Mouse (Mus musculus): ENCODE measurements around the gene Lexm. TPM values are rescaled to one million over a fixed set of nuclear protein-coding genes. Genes with fewer than 3 reads are reported as not detected.
A peak's percentile ranks its signal among the peaks of the same experiment; 100 is the strongest.

Lexm gene
- total and polyA plus RNA-seq, 2 experiments from 2014 or later = not detected

GRCm38 (mm10) chr4:106599415-106599814, 17.6 kb downstream of the Lexm start:
- ATAC-seq (ENCODE audit: low FRiP score) (no peak), DNase-seq (ENCODE audit: low spot score) (no peak)
- Histone ChIP-seq H3K9me3 (ENCODE audit: low read length) (no peaks in the 10 kb centered on the region), H3K27me3 (ENCODE audit: insufficient read depth, low read length) (no peaks in the 10 kb centered on the region), H3K4me2 (ENCODE audit: low read depth, low read length, poor library complexity, severe bottlenecking) (no peak overlapping the region), H3K9ac (replicated peaks; ENCODE audit: low read length, poor library complexity, severe bottlenecking) (no peak overlapping the region), H3K36me3 (ENCODE audit: insufficient read depth, low read length) (no peaks in the 10 kb centered on the region), H3K4me3 (ENCODE audit: low read depth, low read length) (no peak overlapping the region), H3K27ac (ENCODE audit: low read depth, low read length) (no peak overlapping the region), H3K4me1 (ENCODE audit: insufficient read depth, low read length) (no peaks in the 10 kb centered on the region)
- peak; percentile 27; the same call in 1 of the 2 replicates for TF ChIP-seq CTCF (IDR thresholded peaks at IDR 0.05)
- 63% methylated on average over 1 of the region's 1 CpGs for WGBS

- Histone ChIP-seq H3K4me3 (ENCODE audit: low read depth, low read length) (no peak overlapping the region), H3K27ac (ENCODE audit: low read depth, low read length) (no peak overlapping the region)
- TF ChIP-seq CTCF (IDR thresholded peaks at IDR 0.05) = no peak
These were observed 19.3 kb downstream of the Lexm start for GRCm38 (mm10) chr4:106597741-106598140.

GRCm38 (mm10) chr4:106597055-106597454, 20.0 kb downstream of the Lexm start:
- no peak for TF ChIP-seq CTCF (IDR thresholded peaks at IDR 0.05)

More at GRCm38 (mm10) chr4:106597741-106598140, 19.3 kb downstream of the Lexm start:
- Histone ChIP-seq H3K27me3 (ENCODE audit: insufficient read depth, low read length) (no peaks in the 10 kb centered on the region), H3K4me2 (ENCODE audit: low read depth, low read length, poor library complexity, severe bottlenecking) (no peak overlapping the region), H3K4me1 (ENCODE audit: insufficient read depth, low read length) (no peaks in the 10 kb centered on the region), H3K36me3 (ENCODE audit: insufficient read depth, low read length) (no peaks in the 10 kb centered on the region), H3K9ac (replicated peaks; ENCODE audit: low read length, poor library complexity, severe bottlenecking) (no peak overlapping the region), H3K9me3 (ENCODE audit: low read length) (no peaks in the 10 kb centered on the region)
- ATAC-seq (ENCODE audit: low FRiP score) (no peak), DNase-seq (ENCODE audit: low spot score) (no peak)
- 79% methylated on average over 4 of the region's 4 CpGs for WGBS

GRCm38 (mm10) chr4:106596200-106596599, 20.8 kb downstream of the Lexm start:
- Histone ChIP-seq H3K27ac (ENCODE audit: low read depth, low read length) (no peak overlapping the region), H3K4me3 (ENCODE audit: low read depth, low read length) (no peak overlapping the region), H3K9me3 (ENCODE audit: low read length) (no peaks in the 10 kb centered on the region), H3K4me1 (ENCODE audit: insufficient read depth, low read length) (no peaks in the 10 kb centered on the region), H3K36me3 (ENCODE audit: insufficient read depth, low read length) (no peaks in the 10 kb centered on the region), H3K4me2 (ENCODE audit: low read depth, low read length, poor library complexity, severe bottlenecking) (no peak overlapping the region), H3K27me3 (ENCODE audit: insufficient read depth, low read length) (no peaks in the 10 kb centered on the region), H3K9ac (replicated peaks; ENCODE audit: low read length, poor library complexity, severe bottlenecking) (no peak overlapping the region)
- DNase-seq (ENCODE audit: low spot score) (no peak), ATAC-seq (ENCODE audit: low FRiP score) (no peak)
- 62% methylated on average over 3 of the region's 3 CpGs for WGBS
- peak; percentile 43 for TF ChIP-seq CTCF (IDR thresholded peaks at IDR 0.05)

More at GRCm38 (mm10) chr4:106597055-106597454, 20.0 kb downstream of the Lexm start:
- H3K27ac ChIP-seq (ENCODE audit: low read depth, low read length) = no peak overlapping the region
- DNase-seq (ENCODE audit: low spot score) = no peak
- ATAC-seq (ENCODE audit: low FRiP score) = no peak
- no peak overlapping the region for H3K4me2 ChIP-seq (ENCODE audit: low read depth, low read length, poor library complexity, severe bottlenecking)
- no peak overlapping the region for H3K9ac ChIP-seq (replicated peaks; ENCODE audit: low read length, poor library complexity, severe bottlenecking)
- no peaks in the 10 kb centered on the region for H3K27me3 ChIP-seq (ENCODE audit: insufficient read depth, low read length)
- 79% methylated on average over 9 of the region's 9 CpGs for WGBS
- no peak overlapping the region for H3K4me3 ChIP-seq (ENCODE audit: low read depth, low read length)
- no peaks in the 10 kb centered on the region for H3K36me3 ChIP-seq (ENCODE audit: insufficient read depth, low read length)
- no peaks in the 10 kb centered on the region for H3K4me1 ChIP-seq (ENCODE audit: insufficient read depth, low read length)
- H3K9me3 ChIP-seq (ENCODE audit: low read length) = no peaks in the 10 kb centered on the region

GRCm38 (mm10) chr4:106593636-106594035, 23.4 kb downstream of the Lexm start:
- 56% methylated on average over 7 of the region's 7 CpGs for WGBS
- no peak overlapping the region for H3K27ac ChIP-seq (ENCODE audit: low read depth, low read length)
- no peak for DNase-seq (ENCODE audit: low spot score)

GRCm38 (mm10) chr4:106590871-106591270, 26.2 kb downstream of the Lexm start:
- Histone ChIP-seq H3K9me3 (ENCODE audit: low read length) (no peaks in the 10 kb centered on the region), H3K4me1 (ENCODE audit: insufficient read depth, low read length) (no peaks in the 10 kb centered on the region), H3K4me2 (ENCODE audit: low read depth, low read length, poor library complexity, severe bottlenecking) (no peak overlapping the region), H3K27ac (ENCODE audit: low read depth, low read length) (no peak overlapping the region), H3K36me3 (ENCODE audit: insufficient read depth, low read length) (peaks cover 28% of the 10 kb centered on the region), H3K4me3 (ENCODE audit: low read depth, low read length) (no peak overlapping the region), H3K27me3 (ENCODE audit: insufficient read depth, low read length) (no peaks in the 10 kb centered on the region), H3K9ac (replicated peaks; ENCODE audit: low read length, poor library complexity, severe bottlenecking) (no peak overlapping the region)
- TF ChIP-seq CTCF (IDR thresholded peaks at IDR 0.05) = no peak
- WGBS = 92% methylated on average over 9 of the region's 9 CpGs
- DNase-seq (ENCODE audit: low spot score) (no peak), ATAC-seq (ENCODE audit: low FRiP score) (no peak)

More at GRCm38 (mm10) chr4:106593636-106594035, 23.4 kb downstream of the Lexm start:
- H3K36me3 ChIP-seq (ENCODE audit: insufficient read depth, low read length) = 0 out of 2 replicates have a peak, but pooled peaks cover 4% of the 10 kb centered on the region
- H3K4me2 ChIP-seq (ENCODE audit: low read depth, low read length, poor library complexity, severe bottlenecking) = no peak overlapping the region
- no peaks in the 10 kb centered on the region for H3K27me3 ChIP-seq (ENCODE audit: insufficient read depth, low read length)
- H3K9me3 ChIP-seq (ENCODE audit: low read length) = no peaks in the 10 kb centered on the region
- no peak overlapping the region for H3K9ac ChIP-seq (replicated peaks; ENCODE audit: low read length, poor library complexity, severe bottlenecking)
- H3K4me3 ChIP-seq (ENCODE audit: low read depth, low read length) = no peak overlapping the region
- no peak for ATAC-seq (ENCODE audit: low FRiP score)
- peak; percentile 16; the same call in 1 of the 2 replicates for TF ChIP-seq CTCF (IDR thresholded peaks at IDR 0.05)
- H3K4me1 ChIP-seq (ENCODE audit: insufficient read depth, low read length) = no peaks in the 10 kb centered on the region

Measured in midbrain, postnatal 0 days (tissue).